Mouse (Mus musculus): ENCODE results near the gene Lamc2. TPM values are rescaled to one million over a fixed set of nuclear protein-coding genes. Genes with fewer than 3 reads are reported as not detected.

Gene Lamc2
- polyA plus RNA-seq (2012; rRNA removed): 36.4 and 37.5 TPM in 2 replicates

GRCm38 (mm10) chr1:153185828-153186803 lies at the start of gene Lamc2:
Gene Lamc2 (minus strand): TSS chr1:153186447.
- H3K4me3 ChIP-seq (replicated peaks; ENCODE audit: extremely low read depth, low read depth, low read length): peak within 1 kb of the TSS; percentile 49
- H3K4me1 ChIP-seq (ENCODE audit: control insufficient read depth, insufficient read depth, low read length): peaks cover 3% of the 10 kb centered on the region; the same call in 1 of the 2 replicates
- peak; percentile 20; the same call in 1 of the 2 replicates for TF ChIP-seq POLR2A (IDR thresholded peaks at IDR 0.05; ENCODE audit: borderline replicate concordance, extremely low read depth, low read depth, low read length)
- no peak for TF ChIP-seq CTCF (IDR thresholded peaks at IDR 0.05; ENCODE audit: insufficient read depth, low read length)
- peak; percentile 64 for DNase-seq
- WGBS: 11% methylated on average over 46 of the region's 46 CpGs

- Histone ChIP-seq H3K4me1 (ENCODE audit: control insufficient read depth, insufficient read depth, low read length) (no peaks in the 10 kb centered on the region; the same call in 1 of the 2 replicates), H3K4me3 (replicated peaks; ENCODE audit: extremely low read depth, low read depth, low read length) (no peak overlapping the region)
- WGBS: 55% methylated on average over 4 of the region's 4 CpGs
- TF ChIP-seq POLR2A (IDR thresholded peaks at IDR 0.05; ENCODE audit: borderline replicate concordance, extremely low read depth, low read depth, low read length) (no peak), CTCF (IDR thresholded peaks at IDR 0.05; ENCODE audit: insufficient read depth, low read length) (no peak)
- no peak for DNase-seq
Measured at GRCm38 (mm10) chr1:153235576-153235975, 49.3 kb upstream of the Lamc2 start.

- 48% methylated on average over 9 of the region's 9 CpGs for WGBS
- no peak for TF ChIP-seq CTCF (IDR thresholded peaks at IDR 0.05; ENCODE audit: insufficient read depth, low read length)
- TF ChIP-seq POLR2A (IDR thresholded peaks at IDR 0.05; ENCODE audit: borderline replicate concordance, extremely low read depth, low read depth, low read length): no peak
- Histone ChIP-seq H3K4me1 (ENCODE audit: control insufficient read depth, insufficient read depth, low read length) (peaks cover 2% of the 10 kb centered on the region; the same call in 1 of the 2 replicates), H3K4me3 (replicated peaks; ENCODE audit: extremely low read depth, low read depth, low read length) (no peak overlapping the region)
- no peak for DNase-seq
Measured at GRCm38 (mm10) chr1:153231681-153232080, 45.4 kb upstream of the Lamc2 start.

- peaks cover 10% of the 10 kb centered on the region for H3K4me1 ChIP-seq (ENCODE audit: control insufficient read depth, insufficient read depth, low read length)
- DNase-seq: no peak
- TF ChIP-seq POLR2A (IDR thresholded peaks at IDR 0.05; ENCODE audit: borderline replicate concordance, extremely low read depth, low read depth, low read length) (no peak), CTCF (IDR thresholded peaks at IDR 0.05; ENCODE audit: insufficient read depth, low read length) (no peak)
- WGBS: 29% methylated on average over 4 of the region's 4 CpGs
- H3K4me3 ChIP-seq (replicated peaks; ENCODE audit: extremely low read depth, low read depth, low read length): no peak overlapping the region
Measured at GRCm38 (mm10) chr1:153227916-153228315, 41.7 kb upstream of the Lamc2 start.

- WGBS: 80% methylated on average over 8 of the region's 8 CpGs
- no peak for DNase-seq
- H3K4me3 ChIP-seq (replicated peaks; ENCODE audit: extremely low read depth, low read depth, low read length): no peak overlapping the region
- peaks cover 10% of the 10 kb centered on the region for H3K4me1 ChIP-seq (ENCODE audit: control insufficient read depth, insufficient read depth, low read length)
- TF ChIP-seq POLR2A (IDR thresholded peaks at IDR 0.05; ENCODE audit: borderline replicate concordance, extremely low read depth, low read depth, low read length) (no peak), CTCF (IDR thresholded peaks at IDR 0.05; ENCODE audit: insufficient read depth, low read length) (no peak)
Measured at GRCm38 (mm10) chr1:153227096-153227495, 40.8 kb upstream of the Lamc2 start.

- 68% methylated on average over 21 of the region's 21 CpGs for WGBS
- Histone ChIP-seq H3K4me3 (replicated peaks; ENCODE audit: extremely low read depth, low read depth, low read length) (no peak overlapping the region), H3K4me1 (ENCODE audit: control insufficient read depth, insufficient read depth, low read length) (peaks cover 10% of the 10 kb centered on the region)
- no peak for DNase-seq
- TF ChIP-seq CTCF (IDR thresholded peaks at IDR 0.05; ENCODE audit: insufficient read depth, low read length): no peak
- no peak for TF ChIP-seq POLR2A (IDR thresholded peaks at IDR 0.05; ENCODE audit: borderline replicate concordance, extremely low read depth, low read depth, low read length)
Measured at GRCm38 (mm10) chr1:153225786-153226725, 39.8 kb upstream of the Lamc2 start.

- no peak overlapping the region for H3K4me3 ChIP-seq (replicated peaks; ENCODE audit: extremely low read depth, low read depth, low read length)
- DNase-seq: no peak
- H3K4me1 ChIP-seq (ENCODE audit: control insufficient read depth, insufficient read depth, low read length): peaks cover 10% of the 10 kb centered on the region
- TF ChIP-seq CTCF (IDR thresholded peaks at IDR 0.05; ENCODE audit: insufficient read depth, low read length) (no peak), POLR2A (IDR thresholded peaks at IDR 0.05; ENCODE audit: borderline replicate concordance, extremely low read depth, low read depth, low read length) (no peak)
- 46% methylated on average over 5 of the region's 5 CpGs for WGBS
Measured at GRCm38 (mm10) chr1:153224331-153224730, 38.1 kb upstream of the Lamc2 start.

GRCm38 (mm10) chr1:153219376-153219775 lies 33.1 kb upstream of the Lamc2 start:
- Histone ChIP-seq H3K4me1 (ENCODE audit: control insufficient read depth, insufficient read depth, low read length) (0 out of 2 replicates have a peak, but pooled peaks cover under 1% of the 10 kb centered on the region), H3K4me3 (replicated peaks; ENCODE audit: extremely low read depth, low read depth, low read length) (no peak overlapping the region)
- WGBS: 54% methylated on average over 9 of the region's 9 CpGs
- no peak for DNase-seq
- TF ChIP-seq CTCF (IDR thresholded peaks at IDR 0.05; ENCODE audit: insufficient read depth, low read length) (no peak), POLR2A (IDR thresholded peaks at IDR 0.05; ENCODE audit: borderline replicate concordance, extremely low read depth, low read depth, low read length) (no peak)

GRCm38 (mm10) chr1:153216516-153216915 lies 30.3 kb upstream of the Lamc2 start:
- WGBS: 90% methylated on average over 4 of the region's 4 CpGs
- no peak overlapping the region for H3K4me3 ChIP-seq (replicated peaks; ENCODE audit: extremely low read depth, low read depth, low read length)
- no peaks in the 10 kb centered on the region for H3K4me1 ChIP-seq (ENCODE audit: control insufficient read depth, insufficient read depth, low read length)
- TF ChIP-seq CTCF (IDR thresholded peaks at IDR 0.05; ENCODE audit: insufficient read depth, low read length): no peak
- TF ChIP-seq POLR2A (IDR thresholded peaks at IDR 0.05; ENCODE audit: borderline replicate concordance, extremely low read depth, low read depth, low read length): no peak
- DNase-seq: no peak

Data from lung, adult 2 months (tissue).